Mouse (Mus musculus): ENCODE data around the gene Sorcs1. TPM values are rescaled to one million over a fixed set of nuclear protein-coding genes. Genes with fewer than 3 reads are reported as not detected.

Sorcs1 gene
- polyA plus RNA-seq, 1 experiment from 2014 or later = 3.4 TPM

DNA sequence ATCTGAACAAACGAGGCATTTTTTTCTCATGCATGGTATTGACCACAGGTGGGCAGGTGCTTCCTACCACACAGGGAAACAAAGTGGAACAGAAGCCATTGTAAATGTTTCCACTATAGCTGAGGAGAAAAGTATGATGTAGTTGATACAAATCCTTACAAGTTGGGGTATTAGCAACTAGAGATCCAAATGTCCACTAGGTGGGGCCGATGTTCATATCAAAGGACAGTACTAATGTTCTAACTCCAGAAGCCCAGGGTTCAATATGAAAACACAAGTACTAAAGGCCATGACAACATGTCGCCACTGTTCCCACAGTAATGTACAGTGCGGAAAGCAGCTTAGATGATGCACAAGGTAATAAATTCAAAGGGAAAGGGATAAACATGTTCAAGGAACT lies 506.6 kb downstream of the Sorcs1 start:
- Histone ChIP-seq H3K27me3 (ENCODE audit: control insufficient read depth, insufficient read depth, low read length) (no peaks in the 10 kb centered on the region), H3K4me3 (ENCODE audit: low read depth, low read length) (no peak overlapping the region), H3K27ac (ENCODE audit: low read length) (no peak overlapping the region), H3K9me3 (ENCODE audit: control insufficient read depth, low read depth, low read length) (no peaks in the 10 kb centered on the region), H3K36me3 (ENCODE audit: control insufficient read depth, insufficient read depth, low read length) (no peaks in the 10 kb centered on the region), H3K4me2 (replicated peaks; ENCODE audit: low read depth, low read length) (no peak overlapping the region), H3K9ac (replicated peaks; ENCODE audit: low read depth, low read length) (no peak overlapping the region), H3K4me1 (ENCODE audit: control insufficient read depth, insufficient read depth, low read length) (no peaks in the 10 kb centered on the region)
- WGBS = 71% methylated on average over 4 of the region's 4 CpGs
- no peak for ATAC-seq (ENCODE audit: insufficient number of reproducible peaks, insufficient read depth, low FRiP score, low read depth)

- no peak for ATAC-seq (ENCODE audit: insufficient number of reproducible peaks, insufficient read depth, low FRiP score, low read depth)
- 73% methylated on average over 6 of the region's 6 CpGs for WGBS
- Histone ChIP-seq H3K9me3 (ENCODE audit: control insufficient read depth, low read depth, low read length) (no peaks in the 10 kb centered on the region), H3K4me2 (replicated peaks; ENCODE audit: low read depth, low read length) (no peak overlapping the region), H3K36me3 (ENCODE audit: control insufficient read depth, insufficient read depth, low read length) (no peaks in the 10 kb centered on the region), H3K27me3 (ENCODE audit: control insufficient read depth, insufficient read depth, low read length) (no peaks in the 10 kb centered on the region), H3K4me3 (ENCODE audit: low read depth, low read length) (no peak overlapping the region), H3K4me1 (ENCODE audit: control insufficient read depth, insufficient read depth, low read length) (no peaks in the 10 kb centered on the region), H3K27ac (ENCODE audit: low read length) (no peak overlapping the region), H3K9ac (replicated peaks; ENCODE audit: low read depth, low read length) (no peak overlapping the region)
Observed at GRCm38 (mm10) chr19:50151111-50151510, 527.3 kb downstream of the Sorcs1 start.

DNA sequence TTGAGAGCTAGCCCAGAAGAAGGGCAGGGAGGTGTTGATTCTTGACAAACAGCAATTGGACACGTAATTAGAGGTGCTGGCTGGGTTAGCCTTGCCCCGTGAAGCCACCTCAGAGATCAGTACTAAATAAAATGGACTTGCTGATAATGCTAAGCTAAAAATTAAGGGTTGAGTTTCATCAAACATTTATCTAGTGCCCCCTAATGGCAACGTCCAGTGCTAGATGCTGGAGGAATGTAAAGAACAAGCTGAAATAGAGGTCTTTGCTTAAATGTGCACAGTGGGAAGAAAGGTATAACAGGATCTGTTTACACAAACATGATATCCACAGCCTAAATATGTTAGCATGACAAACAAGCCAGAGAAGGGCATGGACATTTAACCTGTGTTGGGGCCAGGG lies 532.5 kb downstream of the Sorcs1 start:
- Histone ChIP-seq H3K36me3 (ENCODE audit: control insufficient read depth, insufficient read depth, low read length) (no peaks in the 10 kb centered on the region), H3K4me2 (replicated peaks; ENCODE audit: low read depth, low read length) (no peak overlapping the region), H3K4me1 (ENCODE audit: control insufficient read depth, insufficient read depth, low read length) (no peaks in the 10 kb centered on the region), H3K27me3 (ENCODE audit: control insufficient read depth, insufficient read depth, low read length) (no peaks in the 10 kb centered on the region), H3K4me3 (ENCODE audit: low read depth, low read length) (no peak overlapping the region), H3K9me3 (ENCODE audit: control insufficient read depth, low read depth, low read length) (no peaks in the 10 kb centered on the region), H3K27ac (ENCODE audit: low read length) (no peak overlapping the region), H3K9ac (replicated peaks; ENCODE audit: low read depth, low read length) (no peak overlapping the region)
- ATAC-seq (ENCODE audit: insufficient number of reproducible peaks, insufficient read depth, low FRiP score, low read depth) = no peak
- WGBS = 20% methylated on average over 3 of the region's 3 CpGs

GRCm38 (mm10) chr19:50141853-50142252 lies 536.6 kb downstream of the Sorcs1 start:
- ATAC-seq (ENCODE audit: insufficient number of reproducible peaks, insufficient read depth, low FRiP score, low read depth) = no peak
- H3K9ac ChIP-seq (replicated peaks; ENCODE audit: low read depth, low read length) = no peak overlapping the region
- 52% methylated on average over 8 of the region's 8 CpGs for WGBS

DNA sequence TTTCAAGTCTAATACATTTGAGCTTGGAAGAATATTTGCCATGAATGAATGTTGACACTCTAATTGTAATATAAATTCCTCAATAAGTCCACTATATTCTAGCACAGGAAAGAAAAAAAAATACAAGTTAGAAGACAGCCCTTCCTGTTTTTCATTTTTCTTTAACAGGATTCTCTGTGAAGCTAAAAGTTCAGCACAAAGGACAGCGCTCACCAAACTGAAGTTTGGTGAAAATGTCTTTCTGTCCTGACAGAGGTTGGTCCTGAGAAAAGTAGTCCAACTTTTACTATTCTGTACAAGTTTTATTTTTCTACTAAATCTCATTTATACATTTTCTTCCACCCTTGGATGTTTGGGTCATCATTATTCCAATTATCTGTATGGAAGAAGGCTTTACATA lies 543.8 kb downstream of the Sorcs1 start:
- no peak overlapping the region for H3K4me2 ChIP-seq (replicated peaks; ENCODE audit: low read depth, low read length)
- H3K4me1 ChIP-seq (ENCODE audit: control insufficient read depth, insufficient read depth, low read length) = no peaks in the 10 kb centered on the region
- H3K9ac ChIP-seq (replicated peaks; ENCODE audit: low read depth, low read length) = no peak overlapping the region
- no peaks in the 10 kb centered on the region for H3K36me3 ChIP-seq (ENCODE audit: control insufficient read depth, insufficient read depth, low read length)
- 72% methylated on average over 1 of the region's 1 CpGs for WGBS
- no peak overlapping the region for H3K27ac ChIP-seq (ENCODE audit: low read length)
- H3K27me3 ChIP-seq (ENCODE audit: control insufficient read depth, insufficient read depth, low read length) = no peaks in the 10 kb centered on the region
- no peak overlapping the region for H3K4me3 ChIP-seq (ENCODE audit: low read depth, low read length)
- ATAC-seq (ENCODE audit: insufficient number of reproducible peaks, insufficient read depth, low FRiP score, low read depth) = no peak
- no peaks in the 10 kb centered on the region for H3K9me3 ChIP-seq (ENCODE audit: control insufficient read depth, low read depth, low read length)

More at GRCm38 (mm10) chr19:50141853-50142252, 536.6 kb downstream of the Sorcs1 start:
- Histone ChIP-seq H3K9me3 (ENCODE audit: control insufficient read depth, low read depth, low read length) (no peaks in the 10 kb centered on the region), H3K27ac (ENCODE audit: low read length) (no peak overlapping the region), H3K27me3 (ENCODE audit: control insufficient read depth, insufficient read depth, low read length) (no peaks in the 10 kb centered on the region), H3K4me1 (ENCODE audit: control insufficient read depth, insufficient read depth, low read length) (no peaks in the 10 kb centered on the region), H3K36me3 (ENCODE audit: control insufficient read depth, insufficient read depth, low read length) (no peaks in the 10 kb centered on the region), H3K4me3 (ENCODE audit: low read depth, low read length) (no peak overlapping the region), H3K4me2 (replicated peaks; ENCODE audit: low read depth, low read length) (no peak overlapping the region)

DNA sequence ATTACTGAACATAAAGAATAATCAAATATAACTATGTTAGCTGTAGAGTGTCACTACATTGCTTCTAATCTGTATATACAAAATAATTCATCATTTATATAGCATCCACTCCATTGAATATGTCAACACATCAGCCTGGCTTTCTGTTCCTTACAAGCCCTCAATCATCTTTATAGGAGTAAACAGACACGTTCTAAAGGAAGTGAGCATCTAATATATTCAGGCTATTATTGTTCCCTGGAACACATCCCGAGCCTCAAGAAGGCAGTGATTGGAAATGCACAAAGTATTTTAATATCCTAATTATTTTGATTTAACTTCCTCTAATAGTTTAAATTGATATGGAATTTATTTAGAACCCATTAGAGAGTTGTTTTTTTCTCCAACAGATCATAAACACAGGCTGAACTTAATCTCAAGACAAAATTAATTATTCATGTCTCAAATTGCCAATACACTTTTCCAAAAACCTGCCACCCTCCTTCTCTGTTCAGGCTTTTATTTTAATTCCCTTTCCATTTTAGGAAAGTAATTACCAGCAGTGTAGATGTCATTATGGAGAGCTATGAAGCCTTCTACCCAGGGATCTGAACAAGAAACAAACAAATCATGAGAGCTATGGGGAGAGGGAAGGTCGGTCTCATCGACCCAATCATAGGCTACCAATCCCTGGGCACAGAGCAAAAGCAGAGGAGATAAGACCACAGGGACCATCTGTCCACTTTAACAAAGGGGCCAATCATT lies 572.4 kb downstream of the Sorcs1 start:
- Histone ChIP-seq H3K27me3 (ENCODE audit: control insufficient read depth, insufficient read depth, low read length) (no peaks in the 10 kb centered on the region), H3K36me3 (ENCODE audit: control insufficient read depth, insufficient read depth, low read length) (no peaks in the 10 kb centered on the region), H3K9me3 (ENCODE audit: control insufficient read depth, low read depth, low read length) (no peaks in the 10 kb centered on the region), H3K27ac (ENCODE audit: low read length) (no peak overlapping the region), H3K9ac (replicated peaks; ENCODE audit: low read depth, low read length) (no peak overlapping the region), H3K4me3 (ENCODE audit: low read depth, low read length) (no peak overlapping the region), H3K4me1 (ENCODE audit: control insufficient read depth, insufficient read depth, low read length) (no peaks in the 10 kb centered on the region), H3K4me2 (replicated peaks; ENCODE audit: low read depth, low read length) (no peak overlapping the region)
- 70% methylated on average over 4 of the region's 4 CpGs for WGBS
- no peak for ATAC-seq (ENCODE audit: insufficient number of reproducible peaks, insufficient read depth, low FRiP score, low read depth)

Small RNAs within 50 kb of the gene (microRNA-seq; reads per million reads assigned to microRNA genes)
- not detected for gene Gm27749

Data from stomach, embryonic 14.5 days (tissue).